ENCODE assay signal across 22 mouse cellular contexts in the genomic region with DNA sequence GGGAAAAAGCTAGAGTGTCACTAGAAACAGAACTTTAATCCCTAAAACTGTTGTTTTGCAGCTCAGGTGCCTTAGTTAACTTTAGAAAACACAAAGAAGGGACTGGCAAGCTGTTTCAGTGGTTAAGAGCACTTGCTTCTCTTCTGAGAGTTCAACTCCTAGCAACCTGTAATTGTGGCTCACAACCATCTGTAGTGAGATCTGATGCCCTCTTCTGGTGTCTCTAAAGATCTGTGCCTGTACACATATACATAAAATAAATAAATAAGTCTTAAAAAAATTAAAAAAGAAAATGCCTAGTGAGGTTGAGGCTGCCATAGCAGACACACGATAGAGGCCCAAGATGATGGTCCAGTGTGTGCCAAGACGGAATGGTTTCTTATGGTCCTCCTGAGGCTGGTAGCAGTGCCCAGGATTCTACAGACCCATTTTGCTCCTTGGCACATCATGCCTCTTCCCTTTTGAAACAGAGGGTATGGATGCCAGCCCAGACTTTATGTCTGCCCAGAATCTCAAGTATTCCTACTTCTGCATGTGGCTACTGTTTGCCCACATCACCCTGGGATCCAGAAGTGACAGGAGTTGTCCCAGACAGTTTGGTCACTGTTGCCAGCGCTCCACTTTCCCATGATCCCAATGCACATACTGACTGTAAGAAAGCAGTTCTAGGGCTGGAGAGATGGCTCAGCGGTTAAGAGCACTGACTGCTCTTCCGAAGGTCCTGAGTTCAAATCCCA. TPM values are rescaled to one million over a fixed set of nuclear protein-coding genes. Genes with fewer than 3 reads are reported as not detected.
DNase-seq lines count a peak whose midpoint lies in the region; ATAC-seq and TF ChIP-seq lines count a peak whose summit lies in the region.
"Had no signal": no experiment of that assay in that cellular context is flagged by ENCODE, and none has a peak within 500 bp of the region (broad histone marks: within the 10 kb centered on the region; RNA-seq: fewer than 3 reads in every experiment).

No protein-coding gene starts in this region.

- 93% methylated on average over 5 of the region's 5 CpGs for WGBS in intestine, postnatal 0 days
- WGBS in intestine, embryonic 15.5 days, result 89% methylated on average over 5 of the region's 5 CpGs
- WGBS in lung, embryonic 14.5 days, result 90% methylated on average over 5 of the region's 5 CpGs

- no peaks in the 10 kb centered on the region for H3K4me1 ChIP-seq in intestine, postnatal 0 days (replicated peaks; ENCODE audit: control insufficient read depth, insufficient read depth, low read length)
- no peaks in the 10 kb centered on the region for H3K4me1 ChIP-seq in intestine, embryonic 15.5 days (replicated peaks)
- H3K4me1 ChIP-seq in lung, embryonic 14.5 days (ENCODE audit: insufficient read depth), result no peaks in the 10 kb centered on the region
- H3K4me1 ChIP-seq: embryonic facial prominence, embryonic 12.5 days; hindbrain, embryonic 15.5 days; liver, embryonic 13.5 days; lung, embryonic 15.5 days; midbrain, embryonic 10.5 days; neural tube, embryonic 15.5 days had no signal

- H3K27ac ChIP-seq in gastrocnemius, adult 2 months, result no peak overlapping the region
- no peak overlapping the region for H3K27ac ChIP-seq in intestine, postnatal 0 days (ENCODE audit: low read depth, low read length)
- H3K27ac ChIP-seq in intestine, embryonic 15.5 days, result no peak overlapping the region
- H3K27ac ChIP-seq in lung, embryonic 14.5 days (ENCODE audit: low read depth), result no peak overlapping the region
- H3K27ac ChIP-seq: embryonic facial prominence, embryonic 12.5 days; hindbrain, embryonic 15.5 days; limb, embryonic 13.5 days; liver, embryonic 13.5 days; lung, embryonic 15.5 days; midbrain, embryonic 10.5 days; neural tube, embryonic 15.5 days had no signal

- no peak overlapping the region for H3K4me3 ChIP-seq in gastrocnemius, adult 2 months
- H3K4me3 ChIP-seq in intestine, postnatal 0 days (ENCODE audit: low read depth, low read length), result no peak overlapping the region
- no peak overlapping the region for H3K4me3 ChIP-seq in intestine, embryonic 15.5 days (replicated peaks)
- no peak overlapping the region for H3K4me3 ChIP-seq in lung, embryonic 14.5 days (ENCODE audit: low read depth, low read length)
- H3K4me3 ChIP-seq: embryonic facial prominence, embryonic 12.5 days; hindbrain, embryonic 15.5 days; limb, embryonic 13.5 days; liver, embryonic 13.5 days; lung, embryonic 15.5 days; midbrain, embryonic 10.5 days; neural tube, embryonic 15.5 days had no signal

- peak; percentile 6; the same call in 1 of the 2 replicates for TF ChIP-seq CTCF in gastrocnemius, adult 2 months (IDR thresholded peaks at IDR 0.05)
- peak; percentile 41; the same call in 1 of the 2 replicates for TF ChIP-seq CTCF in intestine, postnatal 0 days (IDR thresholded peaks at IDR 0.05; ENCODE audit: low read depth)
- peak; percentile 15; the same call in 1 of the 2 replicates for TF ChIP-seq CTCF in lung, embryonic 14.5 days (IDR thresholded peaks at IDR 0.05; ENCODE audit: low read depth)

- H3K27me3 ChIP-seq in intestine, postnatal 0 days (replicated peaks; ENCODE audit: control insufficient read depth, insufficient read depth, low read length), result no peaks in the 10 kb centered on the region
- H3K27me3 ChIP-seq in intestine, embryonic 15.5 days (replicated peaks), result no peaks in the 10 kb centered on the region
- no peaks in the 10 kb centered on the region for H3K27me3 ChIP-seq in lung, embryonic 14.5 days (ENCODE audit: insufficient read depth, low read length)
- H3K27me3 ChIP-seq: embryonic facial prominence, embryonic 12.5 days; hindbrain, embryonic 15.5 days; limb, embryonic 13.5 days; liver, embryonic 13.5 days; lung, embryonic 15.5 days; neural tube, embryonic 15.5 days had no signal

- no peak overlapping the region for H3K4me2 ChIP-seq in intestine, postnatal 0 days (replicated peaks; ENCODE audit: low read depth)
- H3K4me2 ChIP-seq in intestine, embryonic 15.5 days (replicated peaks), result no peak overlapping the region
- no peak overlapping the region for H3K4me2 ChIP-seq in lung, embryonic 14.5 days
- H3K4me2 ChIP-seq: embryonic facial prominence, embryonic 12.5 days; hindbrain, embryonic 15.5 days; limb, embryonic 13.5 days; liver, embryonic 13.5 days; lung, embryonic 15.5 days; neural tube, embryonic 15.5 days had no signal

- DNase-seq in gastrocnemius, adult 2 months, result no peak
- no peak for DNase-seq in gastrocnemius, postnatal 25 days
- no peak for DNase-seq in lung, embryonic 14.5 days
- no peak for DNase-seq in lung, postnatal 14 days
- peak; percentile 34 for DNase-seq in NIH3T3 (ENCODE audit: low read depth)
- no peak for DNase-seq in adrenal gland, postnatal 4 days (ENCODE audit: low spot score in 2 of 2)
- DNase-seq: adrenal gland, adult 2 months; heart, postnatal 36 days; kidney, adult 11 months; kidney, postnatal 10 days; layer of hippocampus, postnatal 36 days; liver, embryonic 13.5 days; right cerebral cortex, adult 18-20 months; thymus, postnatal 14 days had no signal

- ATAC-seq in intestine, postnatal 0 days, result no peak
- ATAC-seq in intestine, embryonic 15.5 days, result no peak
- ATAC-seq in lung, embryonic 14.5 days (ENCODE audit: insufficient read depth), result no peak

- H3K36me3 ChIP-seq in intestine, postnatal 0 days (ENCODE audit: control insufficient read depth, insufficient read depth), result peaks cover 4% of the 10 kb centered on the region; the same call in 1 of the 2 replicates
- H3K36me3 ChIP-seq in intestine, embryonic 15.5 days, result no peaks in the 10 kb centered on the region
- H3K36me3 ChIP-seq in lung, embryonic 14.5 days (ENCODE audit: insufficient read depth), result no peaks in the 10 kb centered on the region
- H3K36me3 ChIP-seq: embryonic facial prominence, embryonic 12.5 days; limb, embryonic 13.5 days; liver, embryonic 13.5 days; lung, embryonic 15.5 days; midbrain, embryonic 10.5 days had no signal

- H3K9ac ChIP-seq in intestine, postnatal 0 days (ENCODE audit: low read depth, low read length), result no peak overlapping the region
- H3K9ac ChIP-seq in intestine, embryonic 15.5 days, result no peak overlapping the region; the same call in 1 of the 2 replicates
- no peak overlapping the region for H3K9ac ChIP-seq in lung, embryonic 14.5 days
- H3K9ac ChIP-seq: embryonic facial prominence, embryonic 12.5 days; hindbrain, embryonic 15.5 days; limb, embryonic 13.5 days; liver, embryonic 13.5 days; lung, embryonic 15.5 days; neural tube, embryonic 15.5 days had no signal

- intact Hi-C loops in gastrocnemius, adult 2 months (cut with DNase I), result no loop called here

- H3K9me3 ChIP-seq in intestine, postnatal 0 days (ENCODE audit: control insufficient read depth), result no peaks in the 10 kb centered on the region
- H3K9me3 ChIP-seq in intestine, embryonic 15.5 days, result no peaks in the 10 kb centered on the region
- H3K9me3 ChIP-seq in lung, embryonic 14.5 days (ENCODE audit: low read depth, low read length), result no peaks in the 10 kb centered on the region
- H3K9me3 ChIP-seq: embryonic facial prominence, embryonic 12.5 days; hindbrain, embryonic 15.5 days; limb, embryonic 13.5 days; liver, embryonic 13.5 days; lung, embryonic 15.5 days; midbrain, embryonic 10.5 days; neural tube, embryonic 15.5 days had no signal

RNA-seq across cellular contexts. Expression of a gene that starts 10.5 kb away (rescaled TPM):
- total RNA-seq in gastrocnemius, adult 2 months (2021), result 1 to 10 TPM; 2.0 to 2.9 TPM
- total RNA-seq in gastrocnemius, postnatal 25 days (2021), result 1 to 10 TPM; 3.4 to 4.3 TPM
- polyA plus RNA-seq in intestine, postnatal 0 days (2015; fragmentation: Nextera tagmentation; extraction: Ambion mirVana), result 535 and 618 TPM in 2 replicates
- polyA plus RNA-seq in intestine, embryonic 15.5 days (2015; fragmentation: Nextera tagmentation; extraction: Ambion mirVana), result 36.1 and 42.8 TPM in 2 replicates
- 2.3 and 2.6 TPM in 2 replicates for polyA plus RNA-seq in lung, embryonic 14.5 days (2014; fragmentation: Nextera tagmentation; extraction: Ambion mirVana)
- total RNA-seq in adrenal gland, postnatal 4 days (2021), result 1 to 10 TPM; 3.5 to 6.0 TPM

RNA-seq across cellular contexts. Expression of a gene that starts 13.7 kb away (rescaled TPM):
- 10 to 100 TPM; 29.2 to 30.8 TPM for total RNA-seq in gastrocnemius, adult 2 months (2021)
- total RNA-seq in gastrocnemius, postnatal 25 days (2021), result 10 to 100 TPM; 25.2 to 34.5 TPM
- polyA plus RNA-seq in intestine, postnatal 0 days (2015; fragmentation: Nextera tagmentation; extraction: Ambion mirVana), result 89.6 and 97.9 TPM in 2 replicates
- 23.3 and 26.9 TPM in 2 replicates for polyA plus RNA-seq in intestine, embryonic 15.5 days (2015; fragmentation: Nextera tagmentation; extraction: Ambion mirVana)
- polyA plus RNA-seq in lung, embryonic 14.5 days (2014; fragmentation: Nextera tagmentation; extraction: Ambion mirVana), result 13.0 and 15.0 TPM in 2 replicates
- 10 to 100 TPM; 57.2 to 64.8 TPM for total RNA-seq in adrenal gland, postnatal 4 days (2021)

RNA-seq across cellular contexts. Expression of a gene that starts 21.7 kb away (rescaled TPM):
- 1 to 10 TPM; 2.7 to 7.7 TPM for total RNA-seq in gastrocnemius, adult 2 months (2021)
- total RNA-seq in gastrocnemius, postnatal 25 days (2021), result 10 to 100 TPM in 1 of 2 experiments, 1 to 10 TPM in 1; 9.3 to 10.9 TPM
- polyA plus RNA-seq in intestine, postnatal 0 days (2015; fragmentation: Nextera tagmentation; extraction: Ambion mirVana), result 63.2 and 63.7 TPM in 2 replicates
- polyA plus RNA-seq in intestine, embryonic 15.5 days (2015; fragmentation: Nextera tagmentation; extraction: Ambion mirVana), result 183 and 190 TPM in 2 replicates
- 162 and 185 TPM in 2 replicates for polyA plus RNA-seq in lung, embryonic 14.5 days (2014; fragmentation: Nextera tagmentation; extraction: Ambion mirVana)
- 100 to 1,000 TPM; 100 to 114 TPM for total RNA-seq in adrenal gland, postnatal 4 days (2021)

RNA-seq across cellular contexts. Expression of a gene that starts 25.3 kb away (rescaled TPM):
- 10 to 100 TPM; 76.5 to 83.6 TPM for total RNA-seq in gastrocnemius, adult 2 months (2021)
- 10 to 100 TPM; 69.8 to 81.6 TPM for total RNA-seq in gastrocnemius, postnatal 25 days (2021)
- polyA plus RNA-seq in intestine, postnatal 0 days (2015; fragmentation: Nextera tagmentation; extraction: Ambion mirVana), result 150 and 161 TPM in 2 replicates
- polyA plus RNA-seq in intestine, embryonic 15.5 days (2015; fragmentation: Nextera tagmentation; extraction: Ambion mirVana), result 166 and 192 TPM in 2 replicates
- polyA plus RNA-seq in lung, embryonic 14.5 days (2014; fragmentation: Nextera tagmentation; extraction: Ambion mirVana), result 79.8 and 99.6 TPM in 2 replicates
- total RNA-seq in adrenal gland, postnatal 4 days (2021), result 100 to 1,000 TPM; 131 to 135 TPM

RNA-seq across cellular contexts. Expression of a gene that starts 27.3 kb away (rescaled TPM):
- 100 to 1,000 TPM; 103 to 121 TPM for total RNA-seq in gastrocnemius, adult 2 months (2021)
- 100 to 1,000 TPM; 103 to 117 TPM for total RNA-seq in gastrocnemius, postnatal 25 days (2021)
- 458 and 495 TPM in 2 replicates for polyA plus RNA-seq in intestine, postnatal 0 days (2015; fragmentation: Nextera tagmentation; extraction: Ambion mirVana)
- 449 and 476 TPM in 2 replicates for polyA plus RNA-seq in intestine, embryonic 15.5 days (2015; fragmentation: Nextera tagmentation; extraction: Ambion mirVana)
- polyA plus RNA-seq in lung, embryonic 14.5 days (2014; fragmentation: Nextera tagmentation; extraction: Ambion mirVana), result 472 and 477 TPM in 2 replicates
- total RNA-seq in adrenal gland, postnatal 4 days (2021), result 100 to 1,000 TPM; 196 to 201 TPM

Comparison
In these comparisons a context has a peak if more than half of its experiments do, and no peak if none do; other contexts are left out.
1. RNA of a gene that starts 21.7 kb away (total RNA-seq): 100 to 114 TPM in adrenal gland, postnatal 4 days; 9.3 to 10.9 TPM in gastrocnemius, postnatal 25 days and 2.7 to 7.7 TPM in gastrocnemius, adult 2 months; every median in the first group is over 4 times any median in the second.
2. Peak in every context shown above with its lines, with median percentiles within 50 percentile points of each other: CTCF ChIP-seq.